Mouse (Mus musculus): ENCODE results near the gene Cfap161.

DNA sequence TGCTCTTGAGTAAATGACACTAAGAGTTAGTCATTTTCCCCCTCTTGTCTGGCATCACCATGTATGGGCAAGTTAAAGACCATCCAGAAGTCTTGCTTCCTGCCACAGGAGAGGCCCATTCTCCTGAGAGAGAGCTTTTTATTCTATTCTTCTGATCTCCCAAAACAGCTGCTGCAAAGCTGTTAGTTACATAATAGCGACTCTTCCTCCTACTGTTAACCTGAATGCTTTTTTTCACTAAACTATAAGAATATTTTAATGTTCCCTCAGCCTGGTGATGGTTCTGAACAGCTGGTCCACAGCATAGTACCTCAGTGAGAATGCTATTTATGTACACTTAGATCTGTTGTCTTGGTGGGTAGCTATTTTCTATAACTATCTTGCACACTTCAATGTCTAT is 21.0 kb upstream of the Cfap161 start:
- TF ChIP-seq CTCF (IDR thresholded peaks at IDR 0.05; ENCODE audit: borderline replicate concordance, extremely low read depth, insufficient read depth, insufficient read length), result no peak
- no peak for TF ChIP-seq POLR2A (IDR thresholded peaks at IDR 0.05; ENCODE audit: borderline replicate concordance, extremely low read depth, insufficient read depth, insufficient read length, poor library complexity, severe bottlenecking)

Measured in brain, embryonic 14.5 days (tissue).